Mouse (Mus musculus) forebrain, postnatal 0 days (tissue): ENCODE measurements around the gene Tent4b. TPM values are rescaled to one million over a fixed set of nuclear protein-coding genes. Genes with fewer than 3 reads are reported as not detected.

Experiments used
- ATAC-seq: fragments of 200-750 bp; cut with Nextera tagmentation; 2 replicates; pipeline ENCODE4 v1.8.0; 2017; ENCODE audit warnings: mild to moderate bottlenecking, moderate library complexity
- DNase-seq: peaks from one replicate; pipeline ENCODE4 v3.0.0-alpha.2; 2015
- H3K27ac ChIP-seq: fragments of 300-500 bp; sonication (generic); 2 replicates; pipeline ENCODE4 v1.5.1; 2014; ENCODE audit warnings: low read depth, mild to moderate bottlenecking, antibody characterized with exemption, low read length, moderate library complexity, mixed read lengths
- H3K27me3 ChIP-seq: fragments of 300-500 bp; sonication (generic); 2 replicates; pipeline ENCODE4 v1.6.1; 2014; ENCODE audit warnings: mild to moderate bottlenecking, low read length, mixed read lengths; ENCODE audit not compliant: insufficient read depth
- H3K36me3 ChIP-seq: fragments of 300-500 bp; sonication (generic); 2 replicates; pipeline ENCODE4 v1.6.1; 2014; ENCODE audit warnings: mild to moderate bottlenecking, moderate library complexity; ENCODE audit not compliant: insufficient read depth
- H3K4me1 ChIP-seq: fragments of 300-500 bp; sonication (generic); 2 replicates; pipeline ENCODE4 v1.6.1; 2014; ENCODE audit warnings: antibody characterized with exemption; ENCODE audit not compliant: insufficient read depth
- H3K4me2 ChIP-seq: fragments of 300-500 bp; sonication (generic); 2 replicates; pipeline ENCODE4 v1.6.1; 2014; ENCODE audit warnings: low read depth, mild to moderate bottlenecking, moderate library complexity
- H3K4me3 ChIP-seq: fragments of 300-500 bp; sonication (generic); 2 replicates; pipeline ENCODE4 v1.5.1; 2014; ENCODE audit warnings: low read depth, low read length, mixed read lengths
- H3K9ac ChIP-seq: fragments of 300-500 bp; sonication (generic); 2 replicates; pipeline ENCODE4 v1.6.1; 2014; ENCODE audit warnings: mild to moderate bottlenecking
- H3K9me3 ChIP-seq: fragments of 300-500 bp; sonication (generic); 2 replicates; pipeline ENCODE4 v1.6.1; 2016; ENCODE audit warnings: low read length
- CTCF ChIP-seq: sonication (generic); IDR thresholded peaks from 2 replicates; pipeline ENCODE4 v1.5.1; 2016; ENCODE audit warnings: antibody characterized with exemption, control low read depth, low read depth
- WGBS: fragments of 180-500 bp; shearing (Covaris S2); extraction: QIAGEN DNeasy Blood & Tissue Kit; methylation state at CpG from one replicate; pipeline ENCODE4 v1.1.7; 2014; 5-methylcytosine and 5-hydroxymethylcytosine counted together
- polyA plus RNA-seq: library from polyadenylated mRNA; unstranded; fragments of >200 nt; fragmentation: Nextera tagmentation; extraction: Ambion mirVana; gene quantifications from 2 replicates; pipeline ENCODE4 v1.2.1, GENCODE M21; 2015
- total RNA-seq: library from RNA; depleted of rRNA; stranded (reverse); fragments of >200 nt; gene quantifications from 2 replicates; pipeline ENCODE4 v1.2.3, GENCODE M21; 2014

Gene Tent4b
- total and polyA plus RNA-seq, 2 experiments from 2014 or later, result 6.8 to 36.7 TPM

DNA sequence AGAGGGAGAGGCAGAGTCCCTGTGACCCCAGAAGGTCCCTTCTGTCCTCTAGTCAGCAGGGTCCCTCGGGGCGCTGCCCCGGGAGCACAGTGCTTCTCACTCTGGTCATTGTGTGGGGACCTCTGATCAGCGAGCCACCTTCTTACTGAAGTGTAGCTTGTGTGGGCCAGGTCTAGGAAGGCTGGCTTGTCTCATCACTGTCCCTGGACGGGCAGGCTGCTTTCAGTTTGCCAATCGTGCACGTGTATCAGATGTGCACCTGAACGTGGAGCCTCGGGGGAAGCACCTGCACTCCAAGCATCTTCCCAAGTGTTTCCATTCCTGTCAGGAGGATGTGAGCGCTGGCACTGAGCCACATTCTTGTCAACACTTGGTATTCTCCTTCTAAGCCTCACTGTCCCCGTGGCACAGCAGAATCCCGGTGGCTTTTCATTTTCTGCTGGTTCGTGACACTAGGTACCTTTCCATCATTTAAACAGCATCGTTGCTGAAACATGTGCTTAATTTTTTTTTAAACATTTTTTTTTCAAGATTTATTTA, 87.5 kb downstream of the Tent4b start:
- no peaks in the 10 kb centered on the region for H3K4me1 ChIP-seq
- WGBS, result 83% methylated on average over 14 of the region's 14 CpGs
- no peak for TF ChIP-seq CTCF
- H3K4me2 ChIP-seq, result no peak overlapping the region
- DNase-seq (no peak), ATAC-seq (no peak)
- H3K4me3 ChIP-seq, result no peak overlapping the region
- no peaks in the 10 kb centered on the region for H3K36me3 ChIP-seq
- H3K9me3 ChIP-seq, result no peaks in the 10 kb centered on the region
- H3K9ac ChIP-seq, result no peak overlapping the region
- no peak overlapping the region for H3K27ac ChIP-seq
- H3K27me3 ChIP-seq, result no peaks in the 10 kb centered on the region

DNA sequence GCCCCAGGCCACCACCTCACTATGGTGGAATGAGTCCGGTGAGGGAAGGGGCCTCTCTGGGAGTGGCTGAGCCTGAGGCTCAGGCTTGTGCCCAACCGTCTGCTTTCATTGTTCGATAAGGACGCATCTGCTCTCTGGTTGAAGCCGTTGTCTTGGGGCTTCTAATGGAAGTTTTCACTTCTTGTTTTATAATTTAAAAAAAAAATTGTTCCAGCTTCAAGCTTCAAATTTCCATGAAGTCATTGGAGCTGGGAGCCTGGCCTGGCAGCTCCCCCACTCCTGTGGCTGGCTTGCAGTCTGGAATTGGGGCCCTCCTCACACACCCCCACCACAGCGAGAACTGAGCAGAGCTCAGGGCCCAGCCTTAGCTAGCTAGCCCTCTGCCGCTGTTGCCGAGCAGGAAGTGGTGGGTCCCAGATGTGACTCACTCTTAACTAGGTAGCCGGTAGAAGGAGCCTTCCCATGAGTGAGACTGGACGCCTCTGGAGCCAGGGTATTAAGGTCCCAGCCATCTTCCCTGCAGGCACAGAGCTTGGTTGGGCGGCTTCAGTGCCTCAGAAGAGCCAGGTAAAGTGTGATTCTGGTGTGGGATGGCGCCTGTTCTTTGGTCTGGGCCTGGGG, 89.7 kb downstream of the Tent4b start:
- no peak for TF ChIP-seq CTCF
- H3K9ac ChIP-seq, result no peak overlapping the region
- no peak overlapping the region for H3K4me3 ChIP-seq
- no peaks in the 10 kb centered on the region for H3K36me3 ChIP-seq
- no peak for DNase-seq
- no peaks in the 10 kb centered on the region for H3K9me3 ChIP-seq
- H3K27me3 ChIP-seq, result no peaks in the 10 kb centered on the region
- H3K27ac ChIP-seq, result no peak overlapping the region
- H3K4me1 ChIP-seq, result no peaks in the 10 kb centered on the region
- 79% methylated on average over 12 of the region's 12 CpGs for WGBS
- no peak for ATAC-seq
- no peak overlapping the region for H3K4me2 ChIP-seq

DNA sequence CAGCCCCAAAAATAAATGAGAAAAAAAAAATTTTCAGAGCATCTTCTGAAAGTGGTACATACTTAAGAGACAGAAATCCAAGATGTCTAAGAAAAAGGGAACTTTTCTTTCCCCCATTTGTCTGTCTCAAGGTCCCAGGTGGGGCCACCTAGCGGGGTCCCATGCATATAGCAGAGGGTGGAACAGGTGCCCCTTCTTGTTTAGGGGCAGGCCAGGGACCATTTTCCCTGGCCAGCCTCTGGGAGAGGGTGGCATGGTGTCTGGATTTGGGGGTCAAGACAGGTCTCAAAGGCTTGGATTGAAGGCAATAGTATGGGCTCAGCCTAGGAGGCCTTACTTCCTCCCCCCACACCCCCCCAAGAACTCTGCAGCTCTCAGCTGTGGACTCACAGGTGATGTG, 90.9 kb downstream of the Tent4b start:
- Histone ChIP-seq H3K9me3 (no peaks in the 10 kb centered on the region), H3K27me3 (no peaks in the 10 kb centered on the region), H3K4me3 (no peak overlapping the region), H3K4me2 (no peak overlapping the region), H3K27ac (no peak overlapping the region), H3K9ac (no peak overlapping the region), H3K36me3 (no peaks in the 10 kb centered on the region), H3K4me1 (no peaks in the 10 kb centered on the region)
- WGBS, result 57% methylated on average over 1 of the region's 1 CpGs
- no peak for ATAC-seq
- TF ChIP-seq CTCF, result no peak
- DNase-seq, result no peak

DNA sequence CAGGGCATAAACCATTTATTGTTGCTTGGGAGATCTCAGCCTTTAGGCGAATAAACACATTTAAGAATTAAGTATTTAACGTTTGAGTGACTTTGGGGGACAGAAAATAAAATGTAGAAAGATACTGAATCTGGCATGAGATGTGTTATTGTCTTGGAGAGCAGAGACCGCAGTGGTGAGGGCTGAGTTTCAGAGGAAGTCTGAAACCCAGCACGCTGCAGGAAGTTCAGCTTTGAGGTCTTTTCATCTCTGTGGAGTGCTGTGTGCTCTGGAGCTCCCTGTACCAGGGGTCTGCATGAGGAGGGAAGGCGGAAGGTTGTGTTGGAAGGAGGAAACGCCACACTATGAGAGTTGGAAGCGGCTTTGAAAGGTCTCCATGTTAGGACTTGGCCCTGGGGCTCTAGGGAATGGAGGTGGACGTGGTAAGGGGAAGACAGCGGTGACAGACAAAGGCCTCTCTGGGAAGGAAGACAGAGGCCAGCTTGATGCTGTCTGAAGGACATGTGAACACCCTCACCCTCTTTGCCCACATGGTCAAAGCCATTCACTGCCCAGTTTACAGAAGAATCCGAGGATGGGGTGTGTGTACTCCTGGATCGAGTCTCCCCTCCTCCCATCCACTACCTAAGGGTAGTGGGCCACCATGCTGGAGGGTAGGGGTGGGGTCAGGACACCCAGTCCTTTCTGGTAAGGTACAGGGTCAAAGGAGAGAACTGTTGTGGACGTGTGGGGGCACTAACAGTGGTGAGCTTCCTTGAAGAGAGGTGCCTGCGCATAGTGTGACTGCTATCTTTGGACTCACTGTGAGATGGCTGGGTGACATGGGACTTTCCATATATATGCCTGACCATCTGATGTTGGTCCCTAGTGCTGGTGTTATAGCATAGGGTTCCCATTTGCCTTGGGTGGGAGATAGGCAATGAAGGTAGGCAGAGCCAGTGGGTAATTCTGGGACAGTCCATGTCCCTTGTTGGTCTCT, 91.6 kb downstream of the Tent4b start:
- no peak for ATAC-seq
- H3K9ac ChIP-seq, result no peak overlapping the region

DNA sequence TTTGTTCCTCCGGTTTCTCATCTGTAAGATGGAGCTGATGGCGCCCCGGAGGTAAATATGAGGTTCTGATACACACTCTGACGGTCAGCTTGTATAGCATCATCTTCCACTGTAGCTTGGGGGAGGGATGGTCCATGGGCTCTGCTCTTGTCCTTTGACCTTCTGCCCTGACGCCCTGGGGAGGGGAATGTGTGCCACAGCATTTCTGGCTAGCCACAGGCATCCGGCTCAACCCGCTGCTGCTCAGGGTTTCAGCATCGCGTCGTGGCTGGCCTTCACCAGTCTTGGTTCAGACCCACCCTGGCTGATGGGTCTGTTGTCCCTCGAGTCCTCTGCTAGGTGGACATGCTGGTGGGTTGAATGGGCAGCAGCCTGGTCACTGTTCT, 92.3 kb downstream of the Tent4b start:
- no peaks in the 10 kb centered on the region for H3K27me3 ChIP-seq
- 96% methylated on average over 11 of the region's 11 CpGs for WGBS
- H3K27ac ChIP-seq, result no peak overlapping the region
- ATAC-seq (no peak), DNase-seq (no peak)
- H3K9ac ChIP-seq, result no peak overlapping the region
- H3K9me3 ChIP-seq, result no peaks in the 10 kb centered on the region
- no peaks in the 10 kb centered on the region for H3K4me1 ChIP-seq
- H3K36me3 ChIP-seq, result no peaks in the 10 kb centered on the region
- H3K4me2 ChIP-seq, result no peak overlapping the region
- H3K4me3 ChIP-seq, result no peak overlapping the region
- TF ChIP-seq CTCF, result no peak

More for the DNA sequence above, 91.6 kb downstream of the Tent4b start:
- H3K4me3 ChIP-seq, result no peak overlapping the region
- H3K27ac ChIP-seq, result no peak overlapping the region
- no peaks in the 10 kb centered on the region for H3K36me3 ChIP-seq
- no peaks in the 10 kb centered on the region for H3K9me3 ChIP-seq
- WGBS, result 80% methylated on average over 13 of the region's 13 CpGs
- no peak for TF ChIP-seq CTCF
- H3K4me2 ChIP-seq, result no peak overlapping the region
- no peak for DNase-seq
- no peaks in the 10 kb centered on the region for H3K27me3 ChIP-seq
- no peaks in the 10 kb centered on the region for H3K4me1 ChIP-seq

DNA sequence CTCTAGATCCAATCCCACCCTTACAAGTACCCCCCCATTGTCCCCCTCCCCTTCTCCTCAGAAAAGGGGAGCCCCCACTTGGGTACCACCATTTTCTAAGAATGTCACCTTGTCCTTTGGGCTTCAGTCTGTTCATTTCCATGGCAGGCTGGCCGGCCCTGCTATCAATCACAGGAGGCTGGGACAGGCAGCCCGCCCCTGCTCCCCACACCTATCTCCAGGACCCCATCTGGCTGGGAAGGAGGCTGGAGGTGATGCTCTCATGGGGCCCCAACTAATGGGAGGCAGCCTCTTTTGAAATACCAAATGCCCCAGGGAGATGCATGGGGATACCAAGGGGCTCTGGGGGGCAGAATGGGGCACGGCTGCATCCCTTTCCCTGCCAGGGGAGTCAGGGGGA, 93.9 kb downstream of the Tent4b start:
- DNase-seq (no peak), ATAC-seq (no peak)
- H3K9me3 ChIP-seq, result no peaks in the 10 kb centered on the region
- H3K27me3 ChIP-seq, result no peaks in the 10 kb centered on the region
- no peak overlapping the region for H3K9ac ChIP-seq
- no peak overlapping the region for H3K27ac ChIP-seq
- H3K36me3 ChIP-seq, result no peaks in the 10 kb centered on the region
- TF ChIP-seq CTCF, result no peak
- no peak overlapping the region for H3K4me2 ChIP-seq
- no peaks in the 10 kb centered on the region for H3K4me1 ChIP-seq
- WGBS, result 94% methylated on average over 3 of the region's 3 CpGs
- H3K4me3 ChIP-seq, result no peak overlapping the region
